Mouse (Mus musculus): ENCODE results near the gene Pwp2. TPM values are rescaled to one million over a fixed set of nuclear protein-coding genes. Genes with fewer than 3 reads are reported as not detected.
"Not testable (repeated sequence)": the region's sequence is repeated elsewhere in the genome, so short reads cannot be mapped to it uniquely, and the experiment has no call there.

Gene Pwp2
- total RNA-seq, 2 experiments from 2014 or later, result 13.2 to 14.9 TPM

DNA sequence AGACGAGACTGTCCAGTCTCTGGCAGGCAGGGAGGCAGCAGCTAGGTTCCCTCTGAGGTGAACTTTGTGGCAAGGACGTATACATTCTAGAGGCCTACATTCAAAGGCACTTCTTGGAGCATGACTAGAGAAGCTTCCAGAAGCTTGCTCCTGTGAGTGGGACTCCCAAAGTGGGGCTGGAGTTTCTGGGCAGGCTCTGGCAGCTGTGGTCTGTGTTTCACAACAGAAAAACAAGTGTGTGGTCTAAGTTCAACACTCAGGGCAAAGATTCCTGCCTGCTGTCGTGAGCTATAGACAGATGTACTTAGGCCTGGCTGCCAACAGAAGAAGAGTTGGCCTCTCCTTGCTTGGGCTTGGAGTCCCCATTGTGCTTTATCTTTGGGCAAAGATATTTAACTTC lies 44.1 kb downstream of the Pwp2 start:
- no peak for DNase-seq

DNA sequence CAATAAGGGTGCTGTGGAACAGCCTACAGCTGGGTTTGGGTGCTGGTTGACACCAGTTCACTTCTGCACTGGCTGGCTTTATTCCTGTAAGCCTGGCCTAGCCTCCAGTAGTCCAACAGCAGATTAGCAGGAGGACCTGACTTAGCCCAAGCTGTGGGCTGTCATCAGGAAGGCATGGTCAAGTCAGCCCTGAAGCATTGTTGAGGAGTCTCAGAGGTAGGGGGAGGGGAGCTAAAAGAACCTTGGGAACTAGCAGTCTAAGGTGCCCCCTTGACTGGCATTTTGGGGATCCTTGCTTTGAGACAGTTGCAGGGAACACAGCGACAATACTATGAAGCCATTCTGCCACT lies 44.7 kb downstream of the Pwp2 start:
- no peak for DNase-seq

DNA sequence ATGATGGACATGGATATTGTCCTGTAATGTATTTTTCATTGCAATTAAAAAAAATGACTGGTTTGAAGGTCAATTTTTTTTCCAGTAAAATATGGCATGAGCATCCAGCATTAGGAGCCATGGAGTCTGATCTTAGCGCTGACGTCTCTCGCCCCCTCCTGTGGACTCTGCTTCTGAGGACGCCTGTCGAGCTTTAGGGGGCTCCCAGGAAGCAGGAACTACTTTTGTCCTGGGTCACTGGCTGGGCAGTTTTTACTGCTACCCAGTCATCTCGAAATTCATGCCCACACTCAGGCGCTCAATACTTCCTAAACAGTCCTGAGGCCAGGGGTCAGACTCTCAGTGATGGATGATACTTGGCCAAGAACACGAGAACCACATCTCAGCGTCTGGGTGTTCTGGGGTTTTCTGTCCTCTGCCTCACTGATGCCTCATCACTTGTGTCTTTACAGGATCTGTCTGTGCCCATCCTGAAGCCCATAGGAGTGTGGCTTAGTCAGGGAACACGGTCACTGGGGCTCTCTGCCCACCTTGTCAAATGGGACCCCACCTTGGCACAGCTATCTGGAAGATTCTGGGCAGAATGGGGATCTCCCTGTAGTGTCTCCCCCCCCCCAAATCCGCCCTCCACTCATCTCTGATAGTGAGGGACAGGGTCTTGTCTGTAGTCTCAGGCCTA lies 45.2 kb downstream of the Pwp2 start:
- DNase-seq, result no peak

DNA sequence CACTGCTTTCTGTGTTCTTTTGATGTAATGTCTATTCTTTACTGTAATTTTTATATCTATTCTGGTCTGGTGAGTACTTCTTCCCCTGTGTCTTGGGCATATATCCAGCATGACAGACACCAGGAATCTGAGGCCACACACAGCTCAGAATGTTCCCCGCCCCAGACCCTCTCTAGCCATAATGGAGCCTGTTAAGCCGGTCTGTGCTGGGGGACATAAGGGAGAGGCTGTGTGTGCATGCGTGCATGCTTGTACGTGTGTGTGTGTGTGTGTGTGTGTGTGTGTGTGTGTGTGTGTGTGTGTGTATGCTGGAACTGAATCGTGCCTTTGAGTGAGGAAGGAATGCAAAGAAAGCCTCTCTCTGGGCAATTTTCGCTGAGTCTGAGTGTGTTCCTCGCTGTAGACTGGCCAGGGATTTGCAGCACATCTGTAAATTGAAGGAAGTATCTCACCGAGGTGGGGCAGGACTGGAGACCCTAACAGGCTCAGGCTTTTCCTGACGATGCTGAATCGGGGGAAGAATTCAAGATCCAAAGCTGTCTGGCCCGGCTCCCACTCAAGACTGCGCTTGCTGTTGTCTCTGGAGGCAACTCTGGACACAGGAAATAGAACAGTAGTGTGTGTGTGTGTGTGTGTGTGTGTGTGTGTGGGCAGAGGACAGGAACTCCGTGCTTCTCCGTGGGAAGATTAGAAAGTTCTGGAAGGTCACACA lies 46.0 kb downstream of the Pwp2 start:
- DNase-seq, result peak; percentile 63

DNA sequence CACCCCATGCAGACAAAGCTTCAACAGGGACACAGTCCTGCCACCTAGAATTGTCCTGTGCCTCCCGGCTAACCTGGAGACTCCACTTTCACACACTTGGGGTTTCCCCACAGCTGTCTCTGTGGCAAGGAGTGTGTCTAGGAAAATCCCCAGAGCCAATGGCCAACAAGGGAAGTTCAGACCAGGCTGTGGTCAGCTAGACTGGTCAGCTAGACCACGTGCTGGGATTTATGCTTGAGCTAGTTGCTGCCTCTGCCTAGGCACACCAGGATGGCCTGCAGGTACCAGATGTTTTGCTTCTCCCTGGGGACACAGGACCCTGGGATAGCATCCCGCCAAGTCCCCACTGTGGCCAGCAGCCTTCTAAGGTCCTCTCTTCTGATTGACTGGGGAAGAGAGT lies 47.8 kb downstream of the Pwp2 start:
- no peak for DNase-seq

DNA sequence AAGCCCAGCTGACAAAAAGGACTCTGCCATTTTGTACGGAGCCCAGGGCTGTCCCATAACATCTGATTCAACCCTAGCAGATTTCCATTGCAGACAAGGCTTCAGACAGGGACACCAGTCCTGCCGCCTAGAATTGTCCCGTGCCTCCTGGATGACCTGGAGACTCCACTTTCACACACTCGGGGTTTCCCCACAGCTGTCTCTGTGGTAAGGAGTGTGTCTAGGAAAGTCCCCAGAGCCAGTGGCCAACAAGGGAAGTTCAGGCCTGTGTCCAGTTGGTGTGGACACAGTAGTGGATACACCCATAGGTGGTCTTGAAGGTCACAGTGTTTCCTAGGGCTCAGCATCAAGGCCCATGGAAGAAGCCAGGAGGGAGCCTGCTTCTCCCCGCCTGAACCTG lies 49.0 kb downstream of the Pwp2 start:
- no peak for DNase-seq

DNA sequence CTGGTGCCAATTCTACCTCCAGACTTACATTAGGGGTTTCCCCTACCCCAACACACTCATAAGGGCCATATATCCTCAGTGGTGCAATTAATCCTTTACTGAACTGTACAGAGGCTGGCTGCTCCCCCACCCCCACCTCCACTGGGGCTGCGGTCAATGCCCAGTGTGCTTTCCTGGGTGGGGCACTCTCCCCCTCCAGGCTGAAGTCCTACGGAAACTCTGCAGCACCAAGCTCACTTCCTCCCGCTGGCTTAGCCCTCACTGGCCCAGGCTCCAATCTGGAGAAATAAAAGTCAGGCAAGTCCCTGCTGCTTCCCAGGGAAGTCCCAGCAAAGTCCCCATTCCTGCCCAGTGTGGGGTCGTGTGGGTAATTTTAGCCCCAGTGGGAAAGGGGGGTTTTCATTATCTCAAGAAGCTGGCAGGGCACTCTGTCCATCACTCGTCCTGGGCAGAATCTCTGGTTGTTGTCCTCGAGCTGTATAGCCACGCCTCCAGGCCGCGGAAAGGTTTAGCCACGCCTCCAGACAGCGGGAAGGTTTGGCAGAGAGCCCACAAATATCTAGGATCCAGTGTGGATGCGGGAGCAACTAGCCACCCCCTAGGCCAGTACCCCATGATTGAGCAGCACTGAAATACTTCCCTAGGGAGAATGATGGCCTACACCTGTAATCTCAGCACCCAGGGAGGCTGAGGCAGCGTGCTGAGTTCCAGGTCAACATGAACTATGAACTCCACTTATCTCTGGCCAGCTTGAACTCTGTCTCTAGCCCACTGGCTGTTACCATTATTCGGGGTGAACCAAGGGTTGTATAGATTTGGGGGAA lies 49.8 kb downstream of the Pwp2 start:
- peak; percentile 45 for DNase-seq

DNA sequence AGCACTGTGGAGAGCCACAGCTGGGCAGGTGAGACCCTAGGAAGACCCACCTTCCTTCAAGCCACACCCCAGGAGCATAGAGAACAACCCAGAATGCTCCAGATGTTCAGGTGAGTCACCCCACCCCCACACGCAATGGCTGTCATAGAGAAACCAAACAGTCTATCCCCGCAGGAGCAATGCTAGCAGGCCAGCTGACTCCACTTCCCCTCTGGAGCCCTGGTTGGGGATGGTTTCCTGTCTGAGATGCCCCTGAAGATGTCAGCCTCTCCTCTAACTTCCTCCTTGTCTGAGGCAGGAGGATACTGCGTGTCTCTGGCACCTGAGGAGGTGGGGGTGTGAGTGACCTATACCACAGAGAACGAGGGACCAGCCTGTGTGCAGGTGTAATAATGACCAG lies 50.5 kb downstream of the Pwp2 start:
- DNase-seq, result no peak

DNA sequence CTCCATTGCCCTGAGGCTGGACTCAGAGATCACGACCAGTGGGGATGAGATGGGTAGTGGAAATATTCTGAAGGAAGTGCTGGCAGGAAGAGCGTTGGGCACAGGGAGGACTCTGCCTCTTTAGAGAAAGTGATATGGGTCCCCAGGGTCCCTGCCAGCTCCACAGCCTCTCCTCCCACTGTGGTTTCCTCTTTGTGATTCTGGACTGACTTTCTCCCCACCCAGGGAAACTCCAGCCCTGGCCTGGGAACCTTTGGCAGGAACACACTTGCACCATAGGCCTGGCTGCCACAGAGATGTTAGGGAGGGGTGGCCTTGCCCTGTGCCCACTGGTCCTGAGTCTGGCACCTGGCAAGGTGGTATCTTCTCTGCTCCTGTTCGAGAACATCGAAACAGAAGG lies 55.0 kb downstream of the Pwp2 start:
- peak; percentile 23 for DNase-seq

DNA sequence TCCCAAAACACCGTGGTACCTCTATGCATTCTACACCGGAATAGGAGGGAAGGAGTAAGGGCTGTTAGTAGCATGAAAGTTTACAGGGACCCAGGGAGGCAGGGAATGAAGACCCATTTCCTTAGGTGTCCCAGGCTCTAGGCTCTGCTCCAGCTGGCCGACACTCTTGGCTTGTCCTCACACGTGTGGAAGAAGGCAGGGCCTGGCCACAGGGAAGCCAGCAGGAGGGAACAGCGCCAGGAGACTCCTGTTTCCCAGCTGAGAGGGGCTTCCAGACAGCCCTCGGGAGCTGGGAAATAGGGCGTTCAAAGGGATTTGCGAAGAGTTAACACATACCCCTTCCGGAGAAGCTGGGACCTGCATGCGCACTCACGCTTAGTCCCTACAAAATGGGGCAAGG lies 55.5 kb downstream of the Pwp2 start:
- peak; percentile 69 for DNase-seq

DNA sequence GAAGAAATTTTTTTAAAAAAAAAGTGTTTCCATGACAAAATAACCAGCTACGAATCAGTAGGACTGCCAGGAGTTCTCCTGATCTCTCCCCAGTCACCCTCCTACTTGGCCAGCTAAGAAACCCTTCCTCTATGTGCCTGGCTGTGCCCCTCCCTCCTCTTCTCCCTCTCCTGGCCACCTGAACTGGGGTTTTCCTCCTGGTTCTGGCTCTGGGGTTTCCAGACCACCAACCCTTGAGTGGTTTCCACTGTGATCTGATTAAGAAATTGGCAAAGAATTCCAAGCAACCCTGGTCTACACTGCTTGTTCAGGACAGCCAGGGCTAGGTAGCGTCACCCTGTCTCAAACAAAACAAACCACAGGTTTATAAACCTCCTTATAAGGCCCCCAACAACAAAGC lies 56.3 kb downstream of the Pwp2 start:
- DNase-seq, result no peak

DNA sequence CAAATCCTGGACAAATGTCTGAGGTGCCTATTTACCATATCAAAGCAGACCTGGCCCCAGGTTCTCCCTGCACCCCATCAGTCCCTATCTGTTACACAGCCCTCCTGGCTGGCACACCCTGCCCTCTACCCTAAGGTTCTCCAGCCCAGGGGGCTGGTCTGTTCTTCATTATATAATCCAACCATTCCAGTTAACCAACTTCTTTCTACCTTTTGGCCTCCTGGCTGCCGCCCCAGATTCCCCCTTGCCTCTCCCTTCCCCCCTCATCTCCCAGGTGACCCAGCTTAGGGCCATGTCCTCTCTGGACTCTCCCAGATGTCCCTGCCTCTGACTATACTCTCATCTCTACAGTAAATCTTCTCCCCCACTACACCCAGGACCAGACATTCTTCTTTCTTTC lies 57.0 kb downstream of the Pwp2 start:
- DNase-seq, result no peak

DNA sequence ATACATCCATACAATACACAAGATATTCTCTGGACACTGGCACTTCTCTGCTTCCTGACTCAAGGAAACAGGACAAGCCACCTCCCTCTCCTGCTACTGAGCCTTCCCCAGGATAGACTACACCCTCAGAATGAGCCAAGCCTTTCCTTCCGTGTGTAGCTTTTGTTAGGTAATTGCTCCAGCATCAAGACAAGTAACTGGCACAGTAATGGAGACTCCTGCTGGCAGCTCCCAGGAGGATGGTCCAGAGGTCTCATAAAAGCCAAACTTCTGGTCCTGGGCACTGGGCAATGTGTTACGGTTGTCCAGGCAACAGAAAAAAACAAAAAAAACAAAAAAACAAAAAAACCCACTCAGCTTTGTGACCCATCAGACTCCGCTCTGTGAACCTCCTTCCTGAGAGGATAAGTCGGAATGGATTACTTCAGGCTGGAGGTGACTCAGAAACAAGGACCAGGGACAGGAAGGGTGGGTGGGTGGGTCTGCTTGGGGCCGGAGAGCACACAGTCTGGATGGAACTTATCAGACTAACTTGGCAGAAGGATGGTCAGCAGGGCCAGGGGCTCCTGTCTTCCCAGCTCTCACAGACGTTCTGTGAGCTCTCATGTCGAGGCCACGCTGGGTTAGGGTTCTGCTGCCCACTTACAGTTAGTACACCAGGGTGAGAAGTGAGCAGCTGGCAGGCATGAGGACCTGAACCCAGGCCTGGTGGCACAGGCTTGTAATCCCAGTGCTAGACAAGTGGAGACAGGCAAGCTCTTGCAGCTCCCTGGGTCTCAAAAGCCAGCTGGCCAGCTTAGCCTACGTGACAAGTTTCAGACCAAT lies 57.7 kb downstream of the Pwp2 start:
- no peak for DNase-seq

DNA sequence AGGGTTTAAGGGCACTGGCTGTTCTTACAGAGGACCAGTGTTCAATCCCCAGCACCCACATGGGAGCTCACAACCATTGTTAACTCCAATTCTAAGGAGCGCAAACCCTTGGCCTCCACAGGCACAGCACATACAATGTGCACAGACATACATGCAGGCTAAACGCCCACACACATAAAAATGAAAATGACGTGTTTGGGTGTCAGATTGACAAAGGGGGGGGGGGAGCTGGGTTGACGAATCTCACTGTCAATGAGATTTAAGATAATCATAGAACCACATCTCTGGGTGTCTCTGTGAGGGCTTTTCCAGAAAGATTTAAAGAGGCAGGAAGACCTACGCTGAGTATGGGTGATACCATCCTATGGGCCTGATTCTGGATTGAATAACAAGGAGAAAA lies 58.6 kb downstream of the Pwp2 start:
- DNase-seq, result no peak

DNA sequence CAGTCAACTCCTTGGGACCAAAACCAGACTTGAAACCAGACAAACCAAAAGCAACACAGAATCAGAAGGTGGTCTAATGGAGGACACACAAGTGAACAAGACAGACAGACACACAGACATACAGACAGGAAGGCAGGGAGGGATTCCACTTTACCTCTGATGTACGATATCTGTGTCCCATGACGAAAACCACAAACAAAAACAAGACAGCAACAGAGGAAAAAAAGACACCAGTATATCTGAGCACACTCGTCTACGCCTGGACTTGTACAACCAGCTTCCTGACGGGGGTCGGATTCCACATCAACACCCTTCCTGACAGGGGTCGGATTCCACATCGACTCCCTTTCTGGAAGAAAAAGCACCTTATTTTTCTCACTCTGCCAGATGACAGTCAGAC lies 59.9 kb downstream of the Pwp2 start:
- DNase-seq, result not testable (repeated sequence)

DNA sequence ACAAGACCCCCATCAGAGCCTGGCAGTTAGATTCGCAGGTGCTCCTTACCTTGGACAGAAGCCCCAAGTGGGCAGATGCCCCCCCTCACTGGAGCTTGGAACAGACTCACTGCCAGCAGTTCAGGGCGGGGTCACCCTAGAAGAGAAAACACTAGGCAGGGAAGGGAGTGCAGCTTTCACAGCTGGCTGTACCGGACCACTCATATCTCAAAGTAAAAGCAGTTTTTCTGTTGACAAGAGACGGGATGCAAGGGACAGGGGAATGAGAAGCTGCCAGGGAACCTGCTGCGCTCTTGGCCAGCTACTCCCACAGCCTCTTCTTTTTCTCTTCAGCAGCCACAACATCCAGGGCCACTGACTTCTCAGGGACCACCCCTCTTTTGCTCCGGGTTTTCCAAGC lies 60.8 kb downstream of the Pwp2 start:
- not testable (repeated sequence) for DNase-seq

Other genes starting within 250 kb of the Pwp2 start
- gene Trpm2, start 214.6 kb downstream of the Pwp2 start, total RNA-seq (2021), result 1 to 10 TPM; 2.3 to 2.8 TPM
- 10 to 100 TPM; 15.7 to 21.4 TPM for gene 1810043G02Rik, start 206.6 kb downstream of the Pwp2 start, total RNA-seq (2021)
- gene Pfkl, start 175.1 kb downstream of the Pwp2 start, total RNA-seq (2021), result 100 to 1,000 TPM; 142 to 172 TPM
- 1 to 10 TPM; 2.4 to 6.4 TPM for gene Dnmt3l, start 143.2 kb downstream of the Pwp2 start, total RNA-seq (2021)
- gene Aire, start 141.5 kb downstream of the Pwp2 start, total RNA-seq (2021), result under 1 TPM in 1 of 2 experiments, not detected in 1; 0.12 TPM
- gene Icosl, start 115.8 kb downstream of the Pwp2 start, total RNA-seq (2021), result 10 to 100 TPM in 1 of 2 experiments, 1 to 10 TPM in 1; 8.6 to 12.6 TPM
- 100 to 1,000 TPM; 253 to 281 TPM for gene D10Jhu81e, start 15.4 kb downstream of the Pwp2 start, total RNA-seq (2021)
- gene Trappc10, start 59.5 kb upstream of the Pwp2 start, total RNA-seq (2021), result 10 to 100 TPM; 44.3 to 53.2 TPM
- gene Agpat3, start 167.3 kb upstream of the Pwp2 start, total RNA-seq (2021), result 100 to 1,000 TPM; 327 to 351 TPM
- gene Rrp1, start 227.9 kb upstream of the Pwp2 start, total RNA-seq (2021), result 100 to 1,000 TPM; 186 to 194 TPM
- 100 to 1,000 TPM; 130 to 150 TPM for gene Cstb, start 240.5 kb upstream of the Pwp2 start, total RNA-seq (2021)